Mouse (Mus musculus) bone marrow, adult 2 months (tissue): ENCODE measurements at regions not wholly inside any gene's neighbourhood (a gene's known extent, or its start where the extent isn't known, plus 50 kb on each side); places are given as distances from the start of the nearest gene placed in this dataset.

Source experiments
- CTCF ChIP-seq: fragments of 200-500 bp; IDR thresholded peaks from 2 replicates; pipeline ENCODE4 v1.5.1; 2011; ENCODE audit warnings: low read length, control low read depth; ENCODE audit not compliant: control insufficient read depth, insufficient read depth
- POLR2A ChIP-seq: fragments of 200-500 bp; IDR thresholded peaks from 2 replicates; pipeline ENCODE4 v1.6.1; 2011; ENCODE audit warnings: low read depth, mild to moderate bottlenecking, control low read depth, low read length, borderline replicate concordance; ENCODE audit not compliant: control insufficient read depth

DNA sequence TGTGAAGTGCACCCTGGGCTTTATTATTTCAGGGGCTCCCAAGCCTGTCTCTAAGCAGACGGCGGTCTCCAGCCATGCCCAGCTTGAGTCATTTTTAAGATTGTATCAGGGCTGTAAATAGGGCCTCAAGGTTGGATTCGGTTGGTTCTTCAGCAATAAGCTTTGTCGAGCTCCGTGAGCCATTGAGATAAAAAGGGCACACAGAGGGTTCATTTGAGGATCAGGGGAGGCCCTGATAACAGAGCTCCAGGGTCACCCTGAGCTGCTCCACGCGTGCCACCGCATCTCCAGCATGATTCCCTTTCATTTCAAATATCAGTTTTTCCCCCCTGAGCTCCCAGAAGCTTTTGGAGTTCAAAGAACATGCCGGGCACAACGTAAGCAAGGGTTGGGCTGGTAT lies 154.1 kb upstream of the Tcerg1l start:
- TF ChIP-seq CTCF (no peak), POLR2A (no peak)
